Mouse (Mus musculus) cerebellum, adult 2 months (tissue): Measurements from ENCODE around the gene Azin2.

Source experiments
- CTCF ChIP-seq: fragments of 200-500 bp; IDR thresholded peaks from 2 replicates; pipeline ENCODE4 v1.5.1; 2011; ENCODE audit warnings: low read depth, mild to moderate bottlenecking, control low read depth, low read length, moderate library complexity, borderline replicate concordance; ENCODE audit not compliant: insufficient read depth
- POLR2A ChIP-seq: fragments of 200-500 bp; IDR thresholded peaks from 2 replicates; pipeline ENCODE4 v1.6.1; 2011; ENCODE audit warnings: low read length, control low read depth, borderline replicate concordance; ENCODE audit not compliant: insufficient read depth

- TF ChIP-seq CTCF (peak; percentile 26; the same call in 1 of the 2 replicates), POLR2A (no peak)
Measured at GRCm38 (mm10) chr4:128942346-128942745, 19.9 kb downstream of the Azin2 start.
